ENCODE assay signal across 18 mouse cellular contexts in the genomic region with DNA sequence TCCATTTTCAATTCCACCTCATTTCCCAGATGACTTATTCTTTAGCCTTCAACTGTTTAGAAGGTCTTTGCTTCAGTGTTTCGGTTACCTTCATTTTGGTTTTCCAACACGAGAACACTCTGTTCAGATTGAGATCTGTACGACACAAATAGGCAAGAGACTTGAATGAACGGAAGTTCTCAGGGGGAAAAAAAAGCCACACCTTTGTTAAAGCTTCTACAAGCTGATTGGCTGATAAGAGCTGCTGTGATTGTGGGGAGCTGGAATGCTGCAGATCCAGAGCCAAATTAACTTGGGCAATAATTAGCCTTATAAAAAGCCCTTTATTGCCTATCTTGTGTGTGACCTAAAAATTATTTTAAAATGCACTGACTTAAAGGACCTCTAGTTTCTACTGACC. TPM values are rescaled to one million over a fixed set of nuclear protein-coding genes. Genes with fewer than 3 reads are reported as not detected.
"Had no signal": no experiment of that assay in that cellular context is flagged by ENCODE, and none has a peak within 500 bp of the region (broad histone marks: within the 10 kb centered on the region; RNA-seq: fewer than 3 reads in every experiment).

No protein-coding gene starts in this region.

- H3K36me3 ChIP-seq: intestine, embryonic 15.5 days; limb, embryonic 10.5 days; liver, embryonic 15.5 days; lung, embryonic 15.5 days; midbrain, embryonic 13.5 days had no signal

- H3K4me1 ChIP-seq: intestine, embryonic 15.5 days; limb, embryonic 10.5 days; midbrain, embryonic 13.5 days had no signal

- H3K27me3 ChIP-seq: intestine, embryonic 15.5 days; liver, embryonic 15.5 days; lung, embryonic 15.5 days; midbrain, embryonic 13.5 days had no signal

- H3K27ac ChIP-seq: intestine, embryonic 15.5 days; left cerebral cortex, adult 2 months; limb, embryonic 10.5 days; liver, embryonic 15.5 days; lung, embryonic 15.5 days; midbrain, embryonic 13.5 days had no signal

- H3K4me2 ChIP-seq: intestine, embryonic 15.5 days; liver, embryonic 11.5 days; liver, embryonic 15.5 days; lung, embryonic 15.5 days; midbrain, embryonic 13.5 days had no signal

- H3K4me3 ChIP-seq: intestine, embryonic 15.5 days; left cerebral cortex, adult 2 months; limb, embryonic 10.5 days; liver, embryonic 15.5 days; lung, embryonic 15.5 days; midbrain, embryonic 13.5 days had no signal

- DNase-seq: kidney, postnatal 25 days; right cerebral cortex, adult 18-20 months; right cerebral cortex, postnatal 25 days; thymus, postnatal 36 days had no signal

- ATAC-seq: intestine, embryonic 15.5 days; midbrain, embryonic 13.5 days had no signal

- H3K9me3 ChIP-seq: intestine, embryonic 15.5 days; limb, embryonic 10.5 days; liver, embryonic 15.5 days; lung, embryonic 15.5 days; midbrain, embryonic 13.5 days had no signal

- H3K9ac ChIP-seq: intestine, embryonic 15.5 days; liver, embryonic 15.5 days; lung, embryonic 15.5 days; midbrain, embryonic 13.5 days had no signal

RNA-seq across cellular contexts. Expression of gene Syt8, which starts 19.3 kb away (rescaled TPM):
- total RNA-seq: layer of hippocampus, postnatal 25 days; left cerebral cortex, adult 2 months; megakaryocyte progenitor cell, adult 5-6 weeks; midbrain, postnatal 0 days had no signal
- polyA plus RNA-seq: kidney, embryonic 14.5 days; limb, embryonic 10.5 days; midbrain, embryonic 13.5 days; midbrain, postnatal 0 days; neural tube, embryonic 14.5 days had no signal

RNA-seq across cellular contexts. Expression of gene Tnni2, which starts 26.3 kb away (rescaled TPM):
- total RNA-seq: midbrain, postnatal 0 days had no signal

RNA-seq across cellular contexts. Expression of gene Gm49369, which starts 32.8 kb away (rescaled TPM):
- total RNA-seq: midbrain, postnatal 0 days had no signal
- polyA plus RNA-seq: kidney, embryonic 14.5 days; liver, embryonic 11.5 days; midbrain, embryonic 13.5 days; midbrain, postnatal 0 days; small intestine, adult 2 months; stomach, embryonic 16.5 days had no signal

RNA-seq across cellular contexts. Expression of gene Ifitm10, which starts 41.8 kb away (rescaled TPM):
- total RNA-seq: megakaryocyte progenitor cell, adult 5-6 weeks had no signal
